Mouse (Mus musculus) embryonic fibroblast, embryonic 13.5 days (primary cell): Measurements from ENCODE around the gene 4933427D14Rik.

Experiments
- CTCF ChIP-seq: IDR thresholded peaks from 2 replicates; pipeline ENCODE4 v1.5.1; 2011; ENCODE audit warnings: mild to moderate bottlenecking, control low read depth, low read length, moderate library complexity, borderline replicate concordance; ENCODE audit not compliant: insufficient read depth
- POLR2A ChIP-seq: IDR thresholded peaks from 2 replicates; pipeline ENCODE4 v1.6.1; 2011; ENCODE audit warnings: low read depth, mild to moderate bottlenecking, control low read depth, low read length, moderate library complexity

GRCm38 (mm10) chr11:72205256-72205655 is 2.0 kb downstream of the 4933427D14Rik start:
- TF ChIP-seq CTCF (no peak), POLR2A (no peak)
